ENCODE assay signal across 8 mouse cellular contexts in the genomic region with DNA sequence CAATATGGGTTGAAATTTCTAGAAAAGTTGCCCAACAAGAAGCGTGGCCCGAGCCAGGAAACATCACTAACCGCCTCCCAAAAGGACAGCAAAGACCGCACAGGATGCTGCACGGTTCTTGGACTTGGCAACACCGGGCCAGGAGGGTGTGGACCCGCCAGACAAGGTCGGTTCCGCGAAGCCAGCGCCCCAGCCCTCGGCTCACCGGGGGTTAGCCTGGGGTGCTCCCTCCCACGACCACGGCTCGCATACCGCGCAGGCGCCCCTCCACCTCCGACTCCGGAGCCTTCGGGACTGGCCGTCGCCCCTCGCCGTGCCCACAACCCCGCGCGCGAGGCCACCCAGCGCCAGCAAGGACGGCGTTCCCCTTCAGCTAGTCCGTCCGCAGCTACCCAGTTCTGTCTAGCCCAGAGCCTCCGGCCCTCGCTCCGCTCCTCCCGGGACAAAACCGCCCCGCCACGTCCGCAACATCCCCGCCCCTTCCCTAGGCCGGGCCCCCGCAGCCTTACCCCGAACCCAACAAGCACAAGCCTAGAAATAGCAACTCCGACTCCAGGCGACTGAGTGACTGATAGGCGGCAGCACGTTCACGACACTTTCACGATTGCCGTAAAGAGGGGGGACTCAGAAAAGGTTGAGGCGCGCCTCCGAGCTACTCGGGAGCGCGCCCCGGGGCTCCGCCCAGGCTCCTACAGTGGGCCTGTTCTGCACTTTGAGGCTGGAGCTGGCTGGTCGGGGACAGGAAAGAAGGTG. TPM values are rescaled to one million over a fixed set of nuclear protein-coding genes. Genes with fewer than 3 reads are reported as not detected.
DNase-seq lines count a peak whose midpoint lies in the region; ATAC-seq lines count a peak whose summit lies in the region.

Gene Dram2, plus strand, starts transcription at position 628 of the 753 bp plus-strand sequence.
Gene Cept1, minus strand, starts transcription at position 632 of the 753 bp plus-strand sequence.

- ATAC-seq in megakaryocyte progenitor cell, adult 5-6 weeks (replicated peaks; ENCODE audit: poor library complexity), result peak; percentile 94

- peak; percentile 94 for DNase-seq in adipocyte (ENCODE audit: low spot score)
- DNase-seq in embryo, embryonic 10 days (ENCODE audit: low spot score), result peak; percentile 95
- peak; percentile 88 for DNase-seq in gastrocnemius, postnatal 10 days
- DNase-seq in induced T-regulatory cell, adult 2 months (ENCODE audit: low read depth), result peak; percentile 96
- peak; percentile 85 to 95 for DNase-seq in left cerebral cortex, adult 9 months (ENCODE audit: low spot score in 2 of 2)
- peak; percentile 92 for DNase-seq in right cerebral cortex, postnatal 14 days
- peak; percentile 90 for DNase-seq in urinary bladder, postnatal 36 days (ENCODE audit: low spot score in 2 of 2)

RNA-seq across cellular contexts. Expression of gene Dram2, which starts in this region (rescaled TPM):
- 10 to 100 TPM; 64.0 to 68.6 TPM for total RNA-seq in gastrocnemius, postnatal 10 days (2021)
- total RNA-seq in megakaryocyte progenitor cell, adult 5-6 weeks (2015), result 36.7 and 37.4 TPM in 2 replicates
- total RNA-seq in megakaryocyte progenitor cell, adult 5-6 weeks (2017), result 16.9 and 24.1 TPM in 2 replicates

RNA-seq across cellular contexts. Expression of gene Cept1, which starts in this region (rescaled TPM):
- total RNA-seq in gastrocnemius, postnatal 10 days (2021), result 10 to 100 TPM; 18.8 to 23.6 TPM
- total RNA-seq in megakaryocyte progenitor cell, adult 5-6 weeks (2015), result 44.5 and 51.7 TPM in 2 replicates
- 95.2 and 100 TPM in 2 replicates for total RNA-seq in megakaryocyte progenitor cell, adult 5-6 weeks (2017)

Comparison
In these comparisons a context has a peak if more than half of its experiments do, and no peak if none do; other contexts are left out.
1. Peak in every context shown above with its lines: DNase-seq and ATAC-seq.